Mouse (Mus musculus) midbrain, embryonic 12.5 days (tissue): Measurements from ENCODE around the gene Gpr18. TPM values are rescaled to one million over a fixed set of nuclear protein-coding genes. Genes with fewer than 3 reads are reported as not detected.
A peak's percentile ranks its signal among the peaks of the same experiment; 100 is the strongest.

Source experiments
- ATAC-seq: fragments of 200-750 bp; cut with Nextera tagmentation; 2 replicates; pipeline ENCODE4 v1.8.0; 2017; ENCODE audit warnings: low read depth, moderate TSS enrichment, moderate library complexity; ENCODE audit not compliant: low FRiP score
- H3K27ac ChIP-seq: fragments of 300-500 bp; sonication (generic); replicated peaks from 2 replicates; pipeline ENCODE4 v1.5.1; 2016; ENCODE audit warnings: mild to moderate bottlenecking
- H3K27me3 ChIP-seq: fragments of 300-500 bp; sonication (generic); 2 replicates; pipeline ENCODE4 v1.6.1; 2016; ENCODE audit warnings: mild to moderate bottlenecking
- H3K36me3 ChIP-seq: fragments of 300-500 bp; sonication (generic); 2 replicates; pipeline ENCODE4 v1.6.1; 2016
- H3K4me1 ChIP-seq: fragments of 300-500 bp; sonication (generic); 2 replicates; pipeline ENCODE4 v1.6.1; 2016
- H3K4me2 ChIP-seq: fragments of 300-500 bp; sonication (generic); replicated peaks from 2 replicates; pipeline ENCODE4 v1.6.1; 2016; ENCODE audit warnings: mild to moderate bottlenecking, moderate library complexity
- H3K4me3 ChIP-seq: fragments of 300-500 bp; sonication (generic); 2 replicates; pipeline ENCODE4 v1.5.1; 2016; ENCODE audit warnings: mild to moderate bottlenecking
- H3K9ac ChIP-seq: fragments of 300-500 bp; sonication (generic); replicated peaks from 2 replicates; pipeline ENCODE4 v1.6.1; 2016; ENCODE audit warnings: mild to moderate bottlenecking, moderate library complexity
- H3K9me3 ChIP-seq: fragments of 300-500 bp; sonication (generic); 2 replicates; pipeline ENCODE4 v1.6.1; 2016; ENCODE audit warnings: mild to moderate bottlenecking
- WGBS: fragments of 180-500 bp; shearing (Covaris S2); methylation state at CpG from one replicate; pipeline ENCODE4 v1.1.7; 2016; 5-methylcytosine and 5-hydroxymethylcytosine counted together
- polyA plus RNA-seq: library from polyadenylated mRNA; unstranded; fragments of >200 nt; fragmentation: Nextera tagmentation; extraction: Ambion mirVana; gene quantifications from 2 replicates; pipeline ENCODE4 v1.2.1, GENCODE M21; 2016

Gene Gpr18
- polyA plus RNA-seq, 1 experiment from 2014 or later = 0.23 TPM

DNA sequence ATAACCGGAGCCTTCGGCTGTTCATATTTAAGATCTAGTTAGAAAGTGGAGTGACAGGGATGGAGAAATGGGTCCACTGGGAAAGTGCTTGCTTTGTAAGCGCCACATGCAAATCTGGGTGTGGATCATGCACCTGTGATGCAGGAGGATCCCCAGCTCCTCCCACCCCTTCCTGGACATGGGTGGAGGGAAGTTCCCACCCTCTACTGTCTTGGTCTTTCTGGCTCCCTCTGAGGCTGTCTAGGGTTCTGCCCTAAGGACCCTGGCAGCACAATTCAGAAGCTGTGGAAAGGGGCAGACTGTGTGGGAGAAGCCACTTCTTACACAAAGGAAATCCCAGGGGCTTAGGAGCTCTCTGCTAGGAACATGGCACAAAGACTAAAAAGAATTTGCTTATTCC lies 16.0 kb upstream of the Gpr18 start:
- Histone ChIP-seq H3K27ac (no peak overlapping the region), H3K4me1 (0 out of 2 replicates have a peak, but pooled peaks cover 9% of the 10 kb centered on the region), H3K9ac (no peak overlapping the region), H3K9me3 (peaks cover 3% of the 10 kb centered on the region; the same call in 1 of the 2 replicates), H3K27me3 (no peaks in the 10 kb centered on the region), H3K4me2 (no peak overlapping the region), H3K4me3 (no peak overlapping the region), H3K36me3 (peaks cover 13% of the 10 kb centered on the region)
- WGBS = 94% methylated on average over 3 of the region's 3 CpGs
- ATAC-seq = no peak

DNA sequence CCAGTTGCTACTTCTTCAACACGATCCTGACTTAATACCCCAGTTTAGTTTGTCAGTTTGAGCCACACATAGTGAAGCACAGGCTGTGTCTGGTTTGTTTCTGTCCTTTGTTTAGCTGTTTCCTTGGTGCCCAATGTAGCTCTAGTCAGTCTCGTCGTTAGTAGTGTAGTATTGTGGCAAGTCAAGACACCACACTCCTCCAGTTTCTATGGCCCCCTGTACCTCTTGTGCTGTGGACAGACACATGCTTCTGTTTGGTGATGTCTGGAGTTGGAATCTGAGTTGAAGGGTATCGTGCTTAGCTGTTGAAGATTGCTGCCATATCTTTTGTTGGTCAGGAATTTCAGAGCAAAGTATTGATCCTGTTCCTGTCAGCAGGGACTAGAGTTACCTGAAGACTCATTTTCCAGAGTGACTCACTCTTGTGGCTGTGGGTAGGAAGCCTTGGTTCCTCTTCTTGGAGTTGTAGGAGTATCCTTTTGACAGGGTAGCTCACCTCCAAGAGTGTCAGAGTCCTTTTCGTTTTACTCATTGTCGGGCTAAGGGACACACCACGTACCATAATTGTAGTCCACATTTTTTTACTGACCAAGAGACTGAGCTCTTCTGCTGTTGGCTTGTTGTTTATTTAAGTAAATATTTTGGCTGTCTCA lies 15.3 kb upstream of the Gpr18 start:
- Histone ChIP-seq H3K4me2 (no peak overlapping the region), H3K27ac (no peak overlapping the region), H3K4me3 (no peak overlapping the region), H3K9ac (no peak overlapping the region), H3K36me3 (peaks cover 13% of the 10 kb centered on the region), H3K4me1 (0 out of 2 replicates have a peak, but pooled peaks cover 9% of the 10 kb centered on the region), H3K9me3 (peaks cover 3% of the 10 kb centered on the region; the same call in 1 of the 2 replicates), H3K27me3 (no peaks in the 10 kb centered on the region)
- no peak for ATAC-seq
- WGBS = 83% methylated on average over 7 of the region's 7 CpGs

DNA sequence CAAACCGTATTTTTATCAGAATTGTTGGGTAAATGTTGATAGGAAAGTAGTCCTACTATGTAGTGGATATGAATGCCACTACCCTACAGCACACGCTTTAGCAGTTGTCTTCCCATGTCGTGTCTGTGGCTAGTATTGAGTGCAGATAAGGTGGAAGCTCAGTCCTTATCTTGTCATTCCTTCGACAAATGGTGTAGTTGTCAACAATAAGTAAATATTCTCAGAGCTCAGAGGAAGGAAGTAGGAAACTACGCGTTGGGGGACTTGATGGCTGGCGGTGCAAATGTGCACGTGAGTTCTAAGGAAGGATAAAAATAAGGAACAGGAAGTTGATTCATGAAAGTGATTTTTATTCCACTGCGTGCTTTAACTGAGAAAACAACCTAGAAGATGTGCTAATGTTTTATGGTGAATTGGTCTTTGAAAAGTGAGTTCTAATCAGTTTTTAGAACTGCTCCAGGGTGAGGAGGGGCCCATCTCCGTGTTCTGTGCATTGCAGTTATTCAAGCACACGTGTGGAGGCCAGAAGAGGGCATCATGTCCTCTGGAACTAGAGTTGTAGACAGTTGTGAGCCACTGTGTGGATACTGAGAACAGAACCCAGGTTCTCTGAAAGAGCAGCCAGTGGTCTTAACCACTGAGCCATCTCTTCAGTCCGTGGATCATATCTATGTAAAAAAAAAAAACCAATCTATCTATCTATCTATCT lies 13.8 kb upstream of the Gpr18 start:
- no peak overlapping the region for H3K9ac ChIP-seq
- ATAC-seq = no peak
- no peak overlapping the region for H3K4me3 ChIP-seq
- no peak overlapping the region for H3K4me2 ChIP-seq
- H3K36me3 ChIP-seq = peaks cover 10% of the 10 kb centered on the region
- no peaks in the 10 kb centered on the region for H3K27me3 ChIP-seq
- H3K4me1 ChIP-seq = 0 out of 2 replicates have a peak, but pooled peaks cover 9% of the 10 kb centered on the region
- no peak overlapping the region for H3K27ac ChIP-seq
- WGBS = 95% methylated on average over 12 of the region's 12 CpGs
- H3K9me3 ChIP-seq = no peaks in the 10 kb centered on the region

DNA sequence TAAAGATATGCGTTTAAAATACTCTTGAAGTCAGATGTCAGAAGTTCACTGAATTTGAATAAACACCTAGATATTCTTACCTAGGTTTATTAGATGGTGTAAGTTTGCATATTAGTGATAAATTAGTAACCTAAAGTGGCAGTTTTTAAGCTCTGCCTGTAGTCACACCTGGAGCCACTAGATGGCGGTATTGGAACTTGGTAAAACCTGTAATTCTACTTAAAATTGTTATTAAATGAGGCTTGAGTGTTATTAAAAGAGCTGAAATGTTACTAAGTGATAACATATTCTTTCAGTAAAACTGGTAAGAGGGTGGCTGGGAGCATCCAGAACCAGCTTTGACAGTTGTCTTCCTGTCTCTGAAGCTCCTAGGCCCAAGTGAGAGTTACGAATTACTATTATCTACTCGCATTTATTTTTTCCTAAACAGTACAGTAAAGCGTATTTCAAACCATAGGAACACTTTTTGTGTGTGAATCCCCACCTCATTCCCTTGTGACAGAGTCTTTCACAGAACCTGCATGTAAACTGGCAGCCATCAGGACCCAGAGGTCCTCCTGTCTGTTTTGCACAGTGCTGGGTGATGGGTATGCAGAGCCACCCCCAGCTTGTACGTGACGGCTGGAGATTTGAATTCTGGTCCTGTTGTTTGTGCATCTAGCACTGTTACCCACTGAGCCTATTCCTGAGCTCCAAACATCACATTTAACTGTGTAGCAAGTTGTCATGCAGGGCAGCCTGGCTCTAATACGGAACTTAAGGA lies 13.0 kb upstream of the Gpr18 start:
- Histone ChIP-seq H3K27ac (no peak overlapping the region), H3K4me1 (0 out of 2 replicates have a peak, but pooled peaks cover 9% of the 10 kb centered on the region), H3K9ac (no peak overlapping the region), H3K27me3 (no peaks in the 10 kb centered on the region), H3K4me3 (no peak overlapping the region), H3K9me3 (no peaks in the 10 kb centered on the region), H3K36me3 (peaks cover 3% of the 10 kb centered on the region; the same call in 1 of the 2 replicates), H3K4me2 (no peak overlapping the region)
- WGBS = 72% methylated on average over 8 of the region's 8 CpGs
- ATAC-seq = no peak

DNA sequence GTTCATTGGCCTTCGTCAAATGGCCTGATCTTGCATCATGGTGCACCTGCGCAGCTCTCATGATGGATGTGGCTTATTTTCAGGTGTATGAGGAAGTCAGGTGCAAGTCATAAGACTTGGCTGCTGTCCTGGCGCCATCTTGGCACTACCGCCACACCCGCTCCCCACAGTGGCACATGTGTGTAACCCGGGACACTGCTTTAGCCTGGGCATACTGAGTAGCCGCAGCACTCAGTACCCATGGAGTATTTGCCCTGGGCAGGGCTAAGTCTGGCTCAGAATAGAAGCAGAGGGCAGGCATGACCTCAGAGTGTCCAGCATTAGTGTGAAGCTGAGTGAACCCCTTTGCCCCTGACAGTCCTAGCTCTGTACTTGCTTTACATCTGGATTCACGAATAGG lies 11.9 kb upstream of the Gpr18 start:
- H3K4me1 ChIP-seq = 0 out of 2 replicates have a peak, but pooled peaks cover 9% of the 10 kb centered on the region
- no peak overlapping the region for H3K4me2 ChIP-seq
- no peak overlapping the region for H3K27ac ChIP-seq
- H3K27me3 ChIP-seq = no peaks in the 10 kb centered on the region
- H3K4me3 ChIP-seq = no peak overlapping the region
- H3K9me3 ChIP-seq = no peaks in the 10 kb centered on the region
- H3K9ac ChIP-seq = no peak overlapping the region
- 95% methylated on average over 8 of the region's 8 CpGs for WGBS
- ATAC-seq = peak; percentile 53; the same call in 1 of the 2 replicates
- no peaks in the 10 kb centered on the region for H3K36me3 ChIP-seq

DNA sequence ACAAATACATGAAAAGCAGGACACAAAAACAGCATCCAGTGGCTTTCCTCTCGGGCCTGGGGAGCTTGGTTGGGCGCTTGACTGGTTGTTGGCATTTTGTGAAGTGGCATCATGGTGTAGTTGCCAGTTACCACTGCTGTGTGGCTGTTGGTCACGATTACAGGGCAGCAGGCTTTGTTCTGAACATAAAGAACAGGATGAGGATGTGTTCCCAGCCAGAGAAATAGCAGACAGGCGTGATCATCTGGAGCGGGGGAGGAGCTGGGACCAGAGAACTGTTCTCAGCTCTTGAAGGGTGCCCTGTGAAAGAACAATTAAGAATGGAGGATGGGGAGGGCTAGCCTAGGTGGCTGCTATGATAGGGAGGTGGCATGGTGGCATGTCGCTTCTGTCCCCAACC lies 11.3 kb upstream of the Gpr18 start:
- H3K9ac ChIP-seq = no peak overlapping the region
- WGBS = 83% methylated on average over 6 of the region's 6 CpGs
- no peaks in the 10 kb centered on the region for H3K9me3 ChIP-seq
- H3K27ac ChIP-seq = no peak overlapping the region
- 0 out of 2 replicates have a peak, but pooled peaks cover 5% of the 10 kb centered on the region for H3K4me1 ChIP-seq
- no peaks in the 10 kb centered on the region for H3K36me3 ChIP-seq
- no peaks in the 10 kb centered on the region for H3K27me3 ChIP-seq
- no peak for ATAC-seq
- H3K4me2 ChIP-seq = no peak overlapping the region
- H3K4me3 ChIP-seq = no peak overlapping the region

DNA sequence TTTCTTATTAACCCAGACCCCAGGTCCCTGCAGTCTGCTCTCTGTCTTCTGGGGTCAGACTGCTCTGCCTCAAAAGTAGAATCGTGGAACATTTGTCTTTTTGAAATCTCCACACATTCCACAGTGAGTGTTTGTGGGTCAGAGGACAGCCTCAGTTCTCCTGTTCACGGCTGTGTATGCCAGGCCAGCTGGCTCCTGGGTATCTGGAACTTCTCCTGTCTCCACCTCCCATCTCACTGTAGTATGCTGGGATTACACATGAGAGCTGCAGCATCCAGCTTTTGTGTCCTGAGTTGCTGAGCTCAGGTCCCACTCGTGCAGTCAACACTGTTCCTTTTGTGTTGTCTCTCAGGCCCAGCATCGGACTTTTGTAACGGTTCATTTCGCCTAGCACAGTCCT lies 9.3 kb upstream of the Gpr18 start:
- Histone ChIP-seq H3K27ac (no peak overlapping the region), H3K9me3 (no peaks in the 10 kb centered on the region), H3K9ac (no peak overlapping the region), H3K27me3 (no peaks in the 10 kb centered on the region), H3K4me1 (no peaks in the 10 kb centered on the region), H3K36me3 (peaks cover 5% of the 10 kb centered on the region; the same call in 1 of the 2 replicates), H3K4me2 (no peak overlapping the region), H3K4me3 (no peak overlapping the region)
- no peak for ATAC-seq
- 84% methylated on average over 6 of the region's 6 CpGs for WGBS

DNA sequence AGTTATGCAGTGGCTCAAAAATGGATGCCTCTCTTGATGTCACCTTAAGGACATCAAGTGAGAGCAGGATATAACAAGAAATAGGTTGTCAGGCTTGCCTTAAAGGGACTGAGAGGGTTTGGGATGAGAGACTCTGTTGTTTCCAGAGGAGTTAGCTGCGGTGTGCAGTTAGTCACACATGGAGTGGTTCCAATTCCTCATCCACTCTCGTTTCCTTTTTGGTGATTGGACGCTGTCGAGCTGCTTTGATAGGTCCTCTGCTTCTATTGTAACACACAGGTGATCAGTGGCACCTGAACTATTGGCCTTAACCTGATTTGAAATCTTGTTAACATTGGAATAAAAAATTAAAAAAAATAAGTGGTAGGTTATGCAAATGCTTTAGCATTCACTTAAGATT lies 7.2 kb upstream of the Gpr18 start:
- Histone ChIP-seq H3K4me2 (no peak overlapping the region), H3K27me3 (no peaks in the 10 kb centered on the region), H3K4me3 (no peak overlapping the region), H3K36me3 (peaks cover 7% of the 10 kb centered on the region), H3K4me1 (no peaks in the 10 kb centered on the region), H3K9ac (no peak overlapping the region), H3K9me3 (no peaks in the 10 kb centered on the region), H3K27ac (no peak overlapping the region)
- WGBS = 92% methylated on average over 4 of the region's 4 CpGs
- no peak for ATAC-seq

DNA sequence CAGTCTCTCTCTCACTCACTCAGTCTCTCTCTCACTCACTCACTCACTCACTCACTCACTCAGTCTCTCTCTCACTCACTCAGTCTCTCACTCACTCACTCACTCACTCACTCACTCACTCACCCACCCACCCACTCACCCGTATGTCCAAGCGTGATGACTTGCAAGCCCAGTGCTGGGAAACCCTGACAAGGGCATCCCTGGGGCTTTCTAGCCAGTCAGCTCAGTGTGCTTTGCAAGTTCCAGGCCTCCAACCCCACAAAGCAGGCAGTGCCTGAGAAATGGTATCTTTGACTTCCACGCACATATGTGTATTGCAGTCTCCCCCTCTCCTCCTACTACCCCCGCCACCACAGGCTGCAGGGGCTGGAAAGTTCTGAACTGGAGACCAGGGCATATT lies 6.4 kb upstream of the Gpr18 start:
- WGBS = 96% methylated on average over 4 of the region's 4 CpGs
- Histone ChIP-seq H3K27ac (no peak overlapping the region), H3K36me3 (peaks cover 14% of the 10 kb centered on the region), H3K9me3 (no peaks in the 10 kb centered on the region), H3K4me2 (no peak overlapping the region), H3K27me3 (no peaks in the 10 kb centered on the region), H3K4me3 (no peak overlapping the region), H3K4me1 (no peaks in the 10 kb centered on the region), H3K9ac (no peak overlapping the region)
- no peak for ATAC-seq

DNA sequence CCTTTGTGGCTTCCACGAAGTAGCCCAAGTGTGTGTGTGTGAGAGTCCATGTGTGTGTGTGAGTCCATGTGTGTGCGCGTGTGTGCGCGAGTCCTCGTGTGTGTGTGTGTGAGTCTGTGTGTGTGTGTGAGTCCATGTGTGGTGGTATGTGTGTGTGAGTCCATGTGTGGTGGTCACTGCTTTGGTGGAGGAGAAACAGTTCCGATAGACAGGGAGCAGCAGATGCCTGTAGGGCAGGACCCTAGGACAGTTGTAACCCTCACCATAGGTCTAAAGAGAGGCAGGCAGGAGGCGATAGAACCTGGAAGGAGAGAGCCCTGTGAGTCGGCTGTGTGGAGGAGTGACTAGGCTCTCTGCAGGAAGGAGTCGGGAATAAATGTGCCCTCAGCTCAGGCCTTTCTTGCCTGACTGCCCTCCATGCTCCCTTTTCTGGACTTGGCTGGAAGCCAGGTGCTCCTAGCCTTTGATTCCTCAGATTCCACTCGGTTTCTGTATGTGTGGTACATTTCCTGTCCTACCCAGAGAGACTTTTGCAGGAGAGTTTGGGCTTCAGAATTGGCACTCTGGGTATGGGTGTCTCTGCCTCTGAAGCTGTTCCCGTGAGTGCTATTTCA lies 5.0 kb upstream of the Gpr18 start:
- no peaks in the 10 kb centered on the region for H3K9me3 ChIP-seq
- ATAC-seq = no peak
- no peaks in the 10 kb centered on the region for H3K27me3 ChIP-seq
- H3K9ac ChIP-seq = no peak overlapping the region
- WGBS = 85% methylated on average over 12 of the region's 12 CpGs
- H3K4me1 ChIP-seq = no peaks in the 10 kb centered on the region
- H3K4me3 ChIP-seq = no peak overlapping the region
- peaks cover 25% of the 10 kb centered on the region for H3K36me3 ChIP-seq
- no peak overlapping the region for H3K27ac ChIP-seq
- no peak overlapping the region for H3K4me2 ChIP-seq

DNA sequence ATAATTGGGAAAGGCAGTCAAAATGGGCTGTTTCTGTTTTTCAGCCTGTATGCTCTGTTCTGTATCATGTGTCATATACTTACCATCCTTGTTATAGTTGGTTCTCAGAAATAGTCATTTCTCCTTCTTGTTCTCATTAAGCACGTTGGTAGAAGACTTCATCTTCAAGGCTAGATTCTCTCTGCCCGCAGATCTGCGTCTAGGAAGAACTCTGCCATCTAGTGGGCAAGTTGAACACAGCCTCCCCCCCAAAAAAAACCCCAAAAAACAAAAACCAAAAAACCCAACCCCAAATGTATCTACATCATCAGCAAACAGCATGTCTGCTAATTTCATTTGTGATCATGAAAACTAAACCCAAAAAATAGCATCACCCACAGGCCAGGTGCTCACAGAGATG lies 4.2 kb upstream of the Gpr18 start:
- no peak overlapping the region for H3K27ac ChIP-seq
- 40% methylated on average over 3 of the region's 3 CpGs for WGBS
- ATAC-seq = no peak
- H3K36me3 ChIP-seq = peaks cover 25% of the 10 kb centered on the region
- no peaks in the 10 kb centered on the region for H3K4me1 ChIP-seq
- no peak overlapping the region for H3K4me3 ChIP-seq
- no peaks in the 10 kb centered on the region for H3K9me3 ChIP-seq
- no peak overlapping the region for H3K9ac ChIP-seq
- H3K27me3 ChIP-seq = no peaks in the 10 kb centered on the region
- H3K4me2 ChIP-seq = no peak overlapping the region

DNA sequence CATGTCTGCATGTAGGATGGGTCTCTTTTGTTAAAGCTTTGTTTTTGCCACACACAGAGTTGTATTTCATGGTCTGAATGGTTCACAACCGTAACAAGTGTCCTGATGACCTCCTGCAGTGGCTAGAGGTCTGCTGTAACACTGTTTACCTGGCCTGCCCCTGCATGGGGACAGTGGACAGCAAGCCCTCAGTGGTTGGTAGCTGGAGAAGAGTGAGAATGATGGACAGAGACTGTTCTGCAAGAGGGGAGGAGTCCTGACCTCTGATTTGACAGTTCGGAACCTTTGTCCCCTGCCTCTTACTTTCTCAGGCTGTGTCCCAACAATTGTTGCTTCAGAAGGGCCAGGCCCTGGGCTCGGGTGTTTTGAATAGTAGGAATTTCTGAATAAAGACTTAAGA lies 2.7 kb upstream of the Gpr18 start:
- Histone ChIP-seq H3K9ac (no peak overlapping the region), H3K4me2 (no peak overlapping the region), H3K4me3 (no peak overlapping the region), H3K4me1 (no peaks in the 10 kb centered on the region), H3K27me3 (no peaks in the 10 kb centered on the region), H3K36me3 (peaks cover 25% of the 10 kb centered on the region), H3K9me3 (no peaks in the 10 kb centered on the region), H3K27ac (no peak overlapping the region)
- WGBS = 68% methylated on average over 3 of the region's 3 CpGs
- ATAC-seq = no peak
